Mouse (Mus musculus): ENCODE results near the gene Ctsh.

DNA sequence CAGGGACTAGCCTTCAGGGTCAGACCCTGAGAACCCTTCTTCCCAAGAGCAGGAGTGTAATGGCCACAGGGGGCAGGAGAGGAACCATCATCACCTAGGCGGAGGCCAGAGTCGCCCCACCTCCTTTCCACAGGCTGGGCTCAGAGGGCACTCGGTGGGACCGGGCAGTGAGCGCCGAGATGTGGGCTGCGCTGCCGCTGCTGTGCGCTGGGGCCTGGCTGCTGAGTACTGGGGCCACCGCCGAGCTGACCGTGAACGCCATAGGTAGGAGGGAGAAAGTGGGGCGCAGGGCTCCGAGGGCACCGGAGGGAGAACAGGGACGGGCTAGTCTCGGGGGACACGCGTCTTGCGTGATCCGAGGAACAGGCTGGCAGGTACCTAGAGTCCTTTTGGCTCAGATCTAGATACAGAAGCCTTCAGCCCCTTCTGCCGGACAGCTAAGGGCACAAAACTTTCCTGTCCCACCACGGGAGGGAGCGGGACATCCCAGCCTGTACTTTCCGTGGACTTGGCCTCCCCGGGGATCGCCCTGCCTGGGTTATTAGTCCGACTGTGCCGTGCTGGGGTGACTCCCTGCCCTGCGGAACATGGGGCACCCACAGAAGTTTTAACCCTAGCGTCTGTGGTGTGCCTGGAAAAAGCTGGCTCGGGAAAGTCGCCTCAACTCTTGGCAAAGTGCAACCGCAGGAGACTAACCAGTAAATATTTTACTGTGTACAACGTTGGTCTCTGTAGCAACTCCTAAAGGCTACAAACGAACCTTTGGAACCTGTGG is 606 bp downstream of the Ctsh start:
- TF ChIP-seq POLR2A (IDR thresholded peaks at IDR 0.05; ENCODE audit: extremely low read depth, insufficient read depth, low read length) (peak; percentile 94), CTCF (IDR thresholded peaks at IDR 0.05; ENCODE audit: low read depth, low read length) (peak; percentile 77)

Data from liver, adult 2 months (tissue).